Mouse (Mus musculus): ENCODE measurements around the gene Zdhhc18.

Gene Zdhhc18

GRCm38 (mm10) chr4:133604856-133605255, 45.1 kb downstream of the Zdhhc18 start:
- no peak for DNase-seq (ENCODE audit: low spot score in 2 of 2)

GRCm38 (mm10) chr4:133604175-133604574, 45.8 kb downstream of the Zdhhc18 start:
- no peak for DNase-seq (ENCODE audit: low spot score in 2 of 2)

DNA sequence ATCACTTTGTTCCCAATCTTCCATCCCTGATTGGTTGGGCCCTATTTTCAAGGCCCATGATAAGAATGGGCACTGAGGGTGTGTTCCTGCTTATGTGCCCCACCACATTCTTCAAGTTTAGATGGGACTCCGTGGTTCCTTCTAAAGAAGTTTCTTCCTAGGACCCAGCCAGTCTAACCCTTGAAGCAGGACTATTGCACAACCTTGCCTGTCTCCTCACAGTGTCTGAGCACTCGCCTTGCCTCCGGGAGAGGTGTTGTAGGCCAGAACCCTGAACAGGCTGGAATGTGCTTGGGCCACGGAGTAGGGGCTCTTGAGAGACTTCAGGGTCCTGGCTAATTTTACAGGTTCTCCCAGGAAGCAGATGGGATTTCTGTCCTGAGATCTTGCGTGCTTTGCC, 46.9 kb downstream of the Zdhhc18 start:
- no peak for DNase-seq (ENCODE audit: low spot score in 2 of 2)

DNA sequence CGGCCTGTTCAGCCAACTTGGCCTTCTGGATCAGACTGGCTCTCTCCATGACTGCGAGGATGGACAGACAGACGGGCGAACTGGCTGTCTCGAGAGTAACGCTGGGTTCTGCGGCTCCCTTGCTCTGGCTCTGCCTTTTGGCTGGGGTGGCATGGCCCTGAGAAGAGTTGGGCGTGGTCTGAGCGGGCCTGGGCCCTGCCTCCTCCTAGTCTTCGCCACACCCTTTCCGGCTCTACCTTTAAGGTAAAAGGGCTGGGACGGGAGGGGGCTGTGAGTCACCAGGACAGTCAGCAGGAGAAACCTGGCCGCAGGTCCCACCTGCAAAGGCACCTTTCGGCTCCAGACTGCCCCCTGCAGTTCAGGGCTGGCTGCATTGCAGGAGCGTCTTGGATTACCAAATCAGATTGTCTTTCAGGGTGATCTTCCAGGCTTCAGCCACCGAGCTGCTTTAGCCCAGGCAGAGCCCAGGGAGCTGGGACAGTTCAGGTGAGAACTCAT, 48.2 kb downstream of the Zdhhc18 start, which contains the start of gene Sfn:
Sfn (minus strand) TSS at position 448 of the 498 bp plus-strand sequence.
- peak; percentile 63 to 70 for DNase-seq (ENCODE audit: low spot score in 2 of 2)

GRCm38 (mm10) chr4:133600306-133600705, 49.6 kb downstream of the Zdhhc18 start:
- DNase-seq (ENCODE audit: low spot score in 2 of 2), result no peak

DNA sequence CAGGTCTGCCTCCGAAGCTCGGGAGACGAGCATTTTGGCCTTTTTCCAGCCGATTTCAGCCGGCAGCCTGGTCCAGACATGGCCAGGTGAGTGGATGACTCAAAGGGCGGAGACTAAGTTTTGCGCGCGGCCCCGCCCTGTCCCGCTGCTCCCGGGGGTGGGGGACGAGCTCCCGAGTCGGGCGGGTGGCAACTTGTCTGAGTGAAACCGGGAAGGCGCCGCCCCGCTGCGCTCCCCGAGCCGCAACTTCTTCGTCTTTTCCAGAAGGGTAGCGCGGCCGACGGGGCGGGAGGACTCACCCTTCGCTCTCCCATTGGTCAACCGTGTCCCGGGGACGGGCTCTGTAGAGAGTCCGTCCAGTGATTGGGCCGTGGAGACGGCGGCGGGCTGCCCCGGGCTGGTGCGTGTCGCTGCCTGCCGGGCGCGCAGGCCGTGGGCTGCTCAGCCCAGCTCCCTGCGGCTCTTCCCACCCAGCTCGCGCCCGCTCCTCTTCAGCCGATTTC, 50.3 kb downstream of the Zdhhc18 start:
- DNase-seq (ENCODE audit: low spot score in 2 of 2), result peak; percentile 93 to 95

DNA sequence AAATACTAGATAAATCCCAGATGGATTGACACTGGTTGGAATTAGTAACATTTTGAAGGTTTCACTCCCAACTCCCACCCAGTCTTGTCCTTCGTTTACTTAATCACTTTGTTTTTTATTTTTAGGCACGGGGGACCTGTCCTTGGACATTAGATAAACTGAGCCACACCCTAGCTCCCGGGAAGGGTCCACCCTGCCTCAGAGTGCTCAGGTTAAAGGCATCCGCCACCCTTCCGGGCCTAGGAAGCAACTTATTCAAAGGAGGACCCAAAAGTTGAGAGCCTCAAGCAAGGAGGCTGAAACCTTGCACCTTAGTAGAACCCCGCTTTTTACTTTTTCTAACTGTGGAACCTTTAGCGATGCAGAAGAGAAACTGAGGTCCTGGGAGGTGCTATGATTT, 50.8 kb downstream of the Zdhhc18 start:
- no peak for DNase-seq (ENCODE audit: low spot score in 2 of 2)

DNA sequence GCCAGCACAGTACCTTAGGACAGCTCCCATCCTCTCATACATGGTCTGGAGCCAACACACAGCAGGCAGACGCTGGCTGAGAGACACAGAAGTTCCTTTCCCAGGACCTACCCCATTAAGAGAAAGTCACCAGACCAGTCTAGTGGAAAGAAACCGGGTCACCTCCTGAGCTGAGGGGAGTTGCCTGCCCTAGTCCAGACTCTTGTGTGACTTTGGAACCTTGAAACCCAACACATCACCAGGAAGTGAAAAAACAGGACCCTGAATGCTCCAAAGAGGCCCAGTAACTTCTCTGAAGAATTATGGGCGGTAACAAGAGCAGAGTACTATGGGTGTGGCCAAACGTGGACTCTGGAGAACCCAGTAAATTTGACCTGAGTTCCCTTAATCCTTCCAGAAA, 51.3 kb downstream of the Zdhhc18 start:
- no peak for DNase-seq (ENCODE audit: low spot score in 2 of 2)

DNA sequence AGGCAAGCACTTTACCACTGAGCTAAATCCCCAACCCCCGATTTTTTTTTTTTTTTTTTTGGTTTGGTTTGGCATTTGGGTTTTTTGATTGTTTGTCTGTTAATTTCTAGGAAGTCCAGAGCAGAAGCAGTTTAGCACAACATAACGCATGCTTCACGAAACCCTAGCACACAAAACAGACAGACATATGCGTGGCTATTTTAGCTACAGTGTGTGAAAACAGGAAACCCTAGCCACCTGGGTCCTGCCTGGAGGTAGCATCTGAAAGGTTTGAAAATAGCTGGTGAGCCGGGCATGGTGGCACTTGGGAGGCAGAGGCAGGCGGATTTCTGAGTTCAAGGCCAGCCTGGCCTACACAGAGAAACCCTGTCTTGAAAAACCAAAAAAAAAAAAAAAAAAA, 53.9 kb downstream of the Zdhhc18 start:
- DNase-seq (ENCODE audit: low spot score in 2 of 2), result peak; percentile 46 to 59

DNA sequence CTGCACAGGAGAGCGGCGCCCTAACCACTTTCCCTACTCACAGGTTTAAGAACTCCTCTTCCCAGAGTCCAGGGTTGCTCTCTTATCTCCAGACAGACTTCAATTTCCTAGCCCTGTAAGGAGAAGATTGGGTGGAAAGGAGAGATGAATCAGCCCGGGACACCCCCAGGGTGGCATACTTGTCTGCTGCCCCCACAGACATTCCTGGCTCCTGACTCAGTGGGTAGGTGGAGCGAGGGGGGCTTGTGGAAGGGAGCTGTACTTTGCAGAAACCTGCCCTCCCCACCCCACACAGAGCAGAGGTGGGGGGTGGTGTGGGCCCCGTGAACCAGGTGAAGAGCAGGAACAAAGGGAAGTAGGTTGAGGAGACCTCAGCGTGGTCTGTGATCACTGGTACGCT, 54.4 kb downstream of the Zdhhc18 start:
- DNase-seq (ENCODE audit: low spot score in 2 of 2), result peak in 1 of 2 experiments; percentile 46

- DNase-seq (ENCODE audit: low spot score in 2 of 2), result peak; percentile 59 to 61
These were observed 57.4 kb downstream of the Zdhhc18 start for GRCm38 (mm10) chr4:133592570-133592969.

- DNase-seq (ENCODE audit: low spot score in 2 of 2), result peak; percentile 87 to 89
These were observed 65.6 kb downstream of the Zdhhc18 start, which contains the start of gene Gpn2 for GRCm38 (mm10) chr4:133584059-133584951. Gpn2 (plus strand) TSS chr4:133584362.

GRCm38 (mm10) chr4:133583690-133584058, 66.3 kb downstream of the Zdhhc18 start:
- DNase-seq (ENCODE audit: low spot score in 2 of 2), result no peak

DNA sequence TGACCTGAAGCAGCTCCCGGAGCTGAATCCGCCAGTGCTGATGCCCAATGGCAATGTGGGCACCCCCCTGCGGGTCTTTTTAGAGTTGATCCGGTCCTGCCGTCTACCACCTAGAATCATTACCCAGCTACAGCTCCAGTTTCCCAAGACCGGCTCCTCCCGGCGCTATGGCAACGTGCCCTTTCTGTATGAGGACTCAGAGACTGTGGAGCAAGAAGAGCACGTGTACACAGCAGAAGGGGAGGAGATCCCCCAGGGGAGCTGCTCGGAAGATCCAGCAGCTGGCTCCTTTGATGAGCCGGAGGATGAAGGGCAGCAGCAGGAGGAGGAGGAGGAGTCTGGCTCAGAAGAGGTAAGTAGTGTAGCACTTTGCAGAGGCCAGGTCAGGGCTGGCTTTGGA, 72.0 kb downstream of the Zdhhc18 start:
- DNase-seq (ENCODE audit: low spot score in 2 of 2), result no peak

- DNase-seq (ENCODE audit: low spot score in 2 of 2), result no peak
These were observed 75.1 kb downstream of the Zdhhc18 start for GRCm38 (mm10) chr4:133574843-133575202.

DNA sequence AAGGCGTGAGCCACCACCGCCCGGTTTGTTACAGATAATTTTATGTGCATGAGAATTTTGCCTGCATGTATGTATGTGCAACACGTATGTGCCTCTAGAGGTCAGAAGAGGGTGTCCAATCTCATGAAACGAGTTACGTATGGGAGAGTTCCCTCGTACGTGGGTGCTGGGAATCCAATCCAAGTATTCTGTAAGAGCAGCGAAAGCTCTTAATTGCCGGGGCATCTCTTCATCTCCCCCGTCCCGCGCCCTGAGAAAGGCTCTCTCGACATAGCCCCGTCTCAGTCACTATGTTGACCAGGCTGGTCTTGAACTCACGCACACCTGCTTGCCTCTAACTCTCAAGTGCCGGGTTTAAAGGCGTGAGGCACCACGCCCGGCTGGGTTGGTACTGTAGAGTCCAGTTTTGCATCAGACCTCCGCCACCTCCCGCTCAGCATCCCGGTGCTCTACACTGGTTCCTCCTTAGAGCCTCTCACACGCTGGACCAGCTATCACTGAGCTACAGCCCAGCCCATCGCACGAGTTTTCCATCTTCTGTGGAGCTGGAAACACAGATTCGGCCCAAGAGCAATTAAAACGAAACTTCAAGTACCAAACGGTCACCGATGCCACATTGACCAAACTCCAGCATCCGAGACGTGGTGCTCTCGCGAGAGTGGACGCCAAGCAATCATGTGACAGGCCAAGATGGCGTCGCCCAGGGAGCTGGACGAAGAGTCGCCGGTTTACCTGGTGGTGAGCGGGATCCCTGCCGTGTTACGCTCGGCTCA, 75.7 kb downstream of the Zdhhc18 start, which contains the start of gene Gpatch3:
Gpatch3 (plus strand) TSS at position 676 of the 773 bp plus-strand sequence.
- DNase-seq (ENCODE audit: low spot score in 2 of 2), result peak; percentile 86 to 90

- DNase-seq (ENCODE audit: low spot score in 2 of 2), result no peak
These were observed 79.9 kb downstream of the Zdhhc18 start for GRCm38 (mm10) chr4:133570066-133570466.

GRCm38 (mm10) chr4:133569291-133570065, 80.5 kb downstream of the Zdhhc18 start:
- DNase-seq (ENCODE audit: low spot score in 2 of 2), result no peak

- DNase-seq (ENCODE audit: low spot score in 2 of 2), result no peak
These were observed 82.7 kb downstream of the Zdhhc18 start for GRCm38 (mm10) chr4:133567251-133567650.

GRCm38 (mm10) chr4:133563123-133563571, 86.8 kb downstream of the Zdhhc18 start:
- DNase-seq (ENCODE audit: low spot score in 2 of 2), result no peak

DNA sequence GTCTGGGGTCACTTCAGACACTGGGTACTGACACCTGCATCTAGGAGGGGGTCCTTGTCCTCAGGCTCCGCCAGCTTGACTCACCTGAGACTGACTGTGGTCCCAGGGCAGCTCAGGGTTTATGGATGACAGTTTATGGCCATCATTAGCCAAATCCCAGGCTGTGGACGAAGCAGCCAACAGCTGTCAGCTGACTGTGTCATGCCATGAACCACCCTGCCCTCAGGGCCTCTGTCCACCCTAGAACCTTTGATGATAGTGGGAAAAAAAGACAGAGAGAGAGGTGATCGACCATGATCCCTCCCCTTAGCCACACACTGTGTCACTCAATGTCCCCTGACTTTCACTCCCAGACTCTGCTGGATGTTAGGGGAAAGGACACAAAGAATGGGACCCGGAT, 88.3 kb downstream of the Zdhhc18 start:
- DNase-seq (ENCODE audit: low spot score in 2 of 2), result no peak

All from spleen, postnatal 36 days (tissue).